Mouse (Mus musculus) testis, adult 2 months (tissue): ENCODE results near the gene Tnip1.

Experiments used
- CTCF ChIP-seq: fragments of 200-500 bp; IDR thresholded peaks from 2 replicates; pipeline ENCODE4 v1.5.1; 2012; ENCODE audit warnings: low read depth, mild to moderate bottlenecking, inconsistent platforms, low read length, moderate library complexity; ENCODE audit not compliant: control insufficient read depth, insufficient read depth, insufficient replicate concordance
- POLR2A ChIP-seq: fragments of 200-500 bp; IDR thresholded peaks from 2 replicates; pipeline ENCODE4 v1.6.1; 2012; ENCODE audit warnings: low read depth, mild to moderate bottlenecking, inconsistent platforms, low read length, moderate library complexity; ENCODE audit not compliant: control insufficient read depth

DNA sequence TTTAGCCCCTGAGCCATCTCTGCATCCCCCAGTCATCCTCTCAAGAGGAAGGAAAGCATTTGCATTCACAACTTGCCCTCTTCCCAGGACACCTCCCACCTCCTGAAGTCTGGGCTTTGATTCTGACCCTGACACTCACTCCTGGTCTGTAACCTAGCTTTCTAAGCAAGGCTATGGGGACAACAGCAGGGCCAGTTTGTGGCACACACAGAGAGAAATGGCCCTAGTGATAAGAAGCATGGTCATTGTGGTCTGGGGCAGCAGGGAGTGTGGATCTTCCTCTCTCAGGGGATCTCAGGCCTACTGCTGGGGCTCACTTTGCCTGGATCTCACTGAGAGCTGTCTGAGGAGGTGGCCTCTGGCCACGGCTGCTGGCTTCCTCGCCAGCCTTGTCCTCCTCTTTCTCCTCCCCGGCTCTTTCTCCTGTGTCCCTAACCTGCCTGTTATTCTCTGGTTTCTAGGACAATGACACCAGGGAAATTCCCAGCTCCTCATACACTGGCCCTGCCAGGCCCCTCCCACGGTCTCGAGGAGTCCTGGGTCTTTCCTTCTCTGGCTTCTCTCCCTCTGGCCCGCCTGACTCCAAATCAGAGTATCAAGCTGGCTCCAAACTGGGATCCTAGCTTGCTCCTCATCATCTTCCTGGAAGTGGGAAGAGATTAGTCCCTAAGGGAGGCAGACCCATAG is 1.4 kb downstream of the Tnip1 start:
- no peak for TF ChIP-seq CTCF
- TF ChIP-seq POLR2A = no peak
